Mouse (Mus musculus) midbrain, embryonic 13.5 days (tissue): ENCODE data around the gene Rhbdd2. TPM values are rescaled to one million over a fixed set of nuclear protein-coding genes. Genes with fewer than 3 reads are reported as not detected.

Experiments used
- ATAC-seq: fragments of 200-750 bp; cut with Nextera tagmentation; 2 replicates; pipeline ENCODE4 v1.8.0; 2017; ENCODE audit warnings: mild to moderate bottlenecking, moderate TSS enrichment, moderate library complexity
- H3K27ac ChIP-seq: fragments of 300-500 bp; sonication (generic); 2 replicates; pipeline ENCODE4 v1.5.1; 2015; ENCODE audit warnings: inconsistent platforms, mild to moderate bottlenecking, moderate library complexity
- H3K27me3 ChIP-seq: fragments of 300-500 bp; sonication (generic); 2 replicates; pipeline ENCODE4 v1.6.1; 2015; ENCODE audit warnings: mild to moderate bottlenecking, inconsistent platforms
- H3K36me3 ChIP-seq: fragments of 300-500 bp; sonication (generic); 2 replicates; pipeline ENCODE4 v1.6.1; 2015; ENCODE audit warnings: mild to moderate bottlenecking, inconsistent platforms
- H3K4me1 ChIP-seq: fragments of 300-500 bp; sonication (generic); replicated peaks from 2 replicates; pipeline ENCODE4 v1.6.1; 2015; ENCODE audit warnings: inconsistent platforms
- H3K4me2 ChIP-seq: fragments of 300-500 bp; sonication (generic); replicated peaks from 2 replicates; pipeline ENCODE4 v1.6.1; 2015; ENCODE audit warnings: moderate library complexity, mild to moderate bottlenecking, inconsistent platforms
- H3K4me3 ChIP-seq: fragments of 300-500 bp; sonication (generic); replicated peaks from 2 replicates; pipeline ENCODE4 v1.5.1; 2015; ENCODE audit warnings: mild to moderate bottlenecking, inconsistent platforms
- H3K9ac ChIP-seq: fragments of 300-500 bp; sonication (generic); replicated peaks from 2 replicates; pipeline ENCODE4 v1.6.1; 2015; ENCODE audit warnings: mild to moderate bottlenecking, inconsistent platforms
- H3K9me3 ChIP-seq: fragments of 300-500 bp; sonication (generic); 2 replicates; pipeline ENCODE4 v1.6.1; 2016; ENCODE audit warnings: mild to moderate bottlenecking, inconsistent platforms
- WGBS: fragments of 180-500 bp; shearing (Covaris S2); methylation state at CpG from one replicate; pipeline ENCODE4 v1.1.7; 2015; 5-methylcytosine and 5-hydroxymethylcytosine counted together
- polyA plus RNA-seq: library from polyadenylated mRNA; unstranded; fragments of >200 nt; fragmentation: Nextera tagmentation; extraction: Ambion mirVana; gene quantifications from 2 replicates; pipeline ENCODE4 v1.2.1, GENCODE M21; 2015

Gene Rhbdd2
- polyA plus RNA-seq, 1 experiment from 2014 or later: 88.3 TPM

DNA sequence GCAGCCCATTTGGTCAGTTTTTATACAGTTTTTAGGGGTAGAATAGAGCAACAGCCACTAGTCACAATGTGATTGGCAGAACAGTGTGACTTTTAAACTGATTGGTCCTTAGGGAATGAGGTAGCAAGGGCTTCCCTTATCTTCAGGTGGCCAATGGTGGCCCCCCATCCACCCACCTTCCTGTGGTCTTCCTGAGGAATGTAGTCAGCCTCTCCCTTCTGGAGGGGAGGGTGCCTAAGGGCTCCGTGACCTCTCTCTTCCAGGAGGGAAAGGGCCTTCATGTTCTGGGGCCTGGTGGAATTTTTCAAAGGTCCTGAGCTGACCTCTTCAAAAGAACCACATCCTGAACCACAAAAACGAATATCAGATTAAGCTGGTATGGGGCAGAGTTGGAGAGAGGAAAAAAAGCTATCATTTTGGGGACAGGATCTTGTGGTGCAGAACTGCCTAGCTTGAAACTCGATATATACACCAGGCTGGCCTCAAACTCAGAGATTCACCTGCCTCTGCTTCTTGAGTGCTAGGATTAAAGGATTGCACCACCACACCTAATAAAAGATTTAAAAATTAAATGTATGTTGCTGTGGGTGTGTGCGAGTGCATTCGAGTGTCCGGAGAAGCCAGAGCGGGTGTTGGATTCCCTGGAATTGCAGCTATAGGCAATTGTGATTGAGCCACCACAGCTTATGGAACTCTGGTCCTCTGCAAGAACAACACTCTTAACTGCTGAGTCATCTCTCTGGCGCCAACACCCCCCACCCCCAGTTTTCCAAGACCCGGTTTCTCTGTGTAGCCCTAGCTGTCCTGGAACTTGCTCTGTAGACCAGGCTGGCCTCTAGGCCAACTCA is 16.3 kb downstream of the Rhbdd2 start:
- no peaks in the 10 kb centered on the region for H3K27me3 ChIP-seq
- H3K4me1 ChIP-seq: no peaks in the 10 kb centered on the region
- H3K4me3 ChIP-seq: no peak overlapping the region
- no peak overlapping the region for H3K4me2 ChIP-seq
- WGBS: 85% methylated on average over 9 of the region's 9 CpGs
- H3K9me3 ChIP-seq: no peaks in the 10 kb centered on the region
- no peak for ATAC-seq
- H3K36me3 ChIP-seq: peaks cover 3% of the 10 kb centered on the region; the same call in 1 of the 2 replicates
- no peak overlapping the region for H3K27ac ChIP-seq
- H3K9ac ChIP-seq: no peak overlapping the region

DNA sequence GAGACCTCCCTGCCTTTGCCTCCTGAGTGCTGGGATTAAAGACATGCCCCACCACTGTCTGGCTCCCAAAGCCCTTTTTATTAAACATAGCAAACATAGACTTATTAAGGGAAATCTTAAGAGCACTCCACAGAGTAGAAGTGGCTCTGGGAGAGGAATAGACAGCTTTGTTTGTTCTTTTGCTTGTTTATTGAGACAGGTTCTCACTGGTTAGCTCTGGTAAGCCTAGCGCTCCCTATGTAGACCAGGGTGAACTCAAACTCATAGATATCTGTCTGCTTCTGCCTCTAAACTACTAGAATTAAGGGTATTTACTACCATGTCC is 16.9 kb downstream of the Rhbdd2 start:
- Histone ChIP-seq H3K4me2 (no peak overlapping the region), H3K9ac (no peak overlapping the region), H3K27ac (no peak overlapping the region), H3K4me3 (no peak overlapping the region), H3K9me3 (no peaks in the 10 kb centered on the region), H3K36me3 (no peaks in the 10 kb centered on the region), H3K4me1 (no peaks in the 10 kb centered on the region), H3K27me3 (no peaks in the 10 kb centered on the region)
- WGBS: 89% methylated on average over 1 of the region's 1 CpGs
- no peak for ATAC-seq

DNA sequence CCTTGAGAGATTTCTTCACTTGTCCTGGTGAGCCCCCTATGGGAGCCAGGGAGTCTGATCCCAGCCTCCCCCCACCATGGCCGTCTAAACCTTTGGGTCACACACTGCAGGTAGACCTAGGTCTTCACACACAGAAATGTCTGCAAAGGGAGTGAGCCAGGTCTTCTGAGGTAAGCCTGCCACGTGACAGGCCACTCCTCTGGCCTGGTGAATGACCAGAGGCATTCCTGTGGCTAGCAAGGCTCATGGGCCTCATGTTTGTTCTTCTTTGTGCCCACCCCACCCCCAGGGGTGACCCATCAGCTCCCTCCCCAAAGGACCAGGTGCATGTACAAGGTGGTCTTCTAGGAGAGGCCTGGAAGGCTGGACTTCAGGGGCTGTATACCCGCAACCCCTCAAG is 19.1 kb downstream of the Rhbdd2 start:
- no peak for ATAC-seq
- H3K9ac ChIP-seq: no peak overlapping the region
- no peaks in the 10 kb centered on the region for H3K4me1 ChIP-seq
- H3K27ac ChIP-seq: no peak overlapping the region
- no peak overlapping the region for H3K4me2 ChIP-seq
- H3K4me3 ChIP-seq: no peak overlapping the region
- 84% methylated on average over 3 of the region's 3 CpGs for WGBS
- H3K36me3 ChIP-seq: no peaks in the 10 kb centered on the region
- H3K9me3 ChIP-seq: 0 out of 2 replicates have a peak, but pooled peaks cover 2% of the 10 kb centered on the region
- H3K27me3 ChIP-seq: no peaks in the 10 kb centered on the region

DNA sequence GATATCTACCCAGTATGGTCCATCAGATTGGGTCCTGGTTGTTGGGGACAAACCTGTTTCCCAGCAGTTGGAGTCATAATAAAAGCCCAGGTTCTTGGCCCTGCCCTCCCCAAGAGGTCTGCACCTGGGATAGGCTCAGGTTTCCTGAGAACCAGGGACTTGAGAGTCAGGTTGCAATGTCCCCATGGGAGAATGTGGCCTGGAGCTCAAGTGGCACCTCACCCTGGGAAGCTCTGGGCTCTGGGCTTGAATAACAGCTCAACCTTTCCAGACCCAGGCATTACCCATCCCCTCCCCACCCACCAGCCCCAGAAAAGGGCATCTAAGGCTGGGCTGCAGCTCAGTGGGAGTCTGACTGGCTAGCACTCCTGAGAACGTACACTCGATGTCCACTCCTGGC is 20.8 kb downstream of the Rhbdd2 start:
- Histone ChIP-seq H3K9ac (no peak overlapping the region), H3K4me2 (no peak overlapping the region), H3K9me3 (0 out of 2 replicates have a peak, but pooled peaks cover 2% of the 10 kb centered on the region), H3K27me3 (no peaks in the 10 kb centered on the region), H3K4me1 (no peaks in the 10 kb centered on the region), H3K36me3 (no peaks in the 10 kb centered on the region), H3K4me3 (no peak overlapping the region), H3K27ac (no peak overlapping the region)
- ATAC-seq: no peak
- 80% methylated on average over 2 of the region's 2 CpGs for WGBS

DNA sequence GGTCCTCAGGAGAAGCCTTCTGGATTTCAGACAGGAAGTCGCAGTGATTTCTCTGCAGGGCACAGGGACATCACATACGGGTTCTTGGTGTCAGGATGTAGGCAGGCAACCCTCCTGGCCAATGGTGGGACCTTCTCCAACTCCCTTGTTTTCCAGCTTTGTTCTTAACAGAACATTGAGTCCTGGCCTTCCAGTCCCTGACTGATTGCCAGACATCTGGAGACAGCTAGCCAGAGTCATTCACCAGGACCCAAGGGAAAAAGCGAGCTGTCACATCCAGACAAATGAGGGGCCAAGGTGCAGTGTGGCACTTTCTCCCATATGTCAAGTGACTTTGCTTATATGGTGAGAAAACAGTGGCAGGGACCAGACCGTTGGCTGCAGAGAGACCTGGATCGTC is 23.6 kb downstream of the Rhbdd2 start:
- H3K27ac ChIP-seq: no peak overlapping the region
- no peaks in the 10 kb centered on the region for H3K4me1 ChIP-seq
- no peaks in the 10 kb centered on the region for H3K36me3 ChIP-seq
- 0 out of 2 replicates have a peak, but pooled peaks cover 2% of the 10 kb centered on the region for H3K9me3 ChIP-seq
- H3K27me3 ChIP-seq: no peaks in the 10 kb centered on the region
- no peak overlapping the region for H3K4me2 ChIP-seq
- H3K9ac ChIP-seq: no peak overlapping the region
- no peak for ATAC-seq
- WGBS: 86% methylated on average over 5 of the region's 5 CpGs
- H3K4me3 ChIP-seq: no peak overlapping the region

DNA sequence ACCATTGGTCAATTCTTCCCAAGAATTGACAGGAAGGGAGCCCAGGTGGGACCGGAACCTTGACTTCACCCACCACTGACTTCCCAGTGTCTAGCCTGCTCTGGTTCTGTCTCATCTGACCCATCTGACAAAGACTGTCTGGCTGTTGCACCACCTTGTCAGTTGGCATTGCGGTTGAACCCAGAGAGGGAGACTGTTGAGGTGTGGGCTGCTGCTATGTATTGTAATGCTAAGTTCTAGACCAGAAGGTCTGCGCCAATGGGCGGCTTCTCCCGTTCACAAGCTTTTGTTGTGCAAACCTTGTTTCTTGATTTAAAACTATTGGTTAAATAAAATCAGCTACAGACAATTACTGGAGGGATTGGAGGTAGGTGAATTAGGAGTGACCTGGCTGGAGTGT is 24.7 kb downstream of the Rhbdd2 start:
- H3K4me3 ChIP-seq: no peak overlapping the region
- H3K27ac ChIP-seq: no peak overlapping the region
- 0 out of 2 replicates have a peak, but pooled peaks cover 2% of the 10 kb centered on the region for H3K9me3 ChIP-seq
- H3K36me3 ChIP-seq: no peaks in the 10 kb centered on the region
- WGBS: 80% methylated on average over 5 of the region's 5 CpGs
- H3K9ac ChIP-seq: no peak overlapping the region
- ATAC-seq: no peak
- H3K27me3 ChIP-seq: no peaks in the 10 kb centered on the region
- H3K4me2 ChIP-seq: no peak overlapping the region
- no peaks in the 10 kb centered on the region for H3K4me1 ChIP-seq

DNA sequence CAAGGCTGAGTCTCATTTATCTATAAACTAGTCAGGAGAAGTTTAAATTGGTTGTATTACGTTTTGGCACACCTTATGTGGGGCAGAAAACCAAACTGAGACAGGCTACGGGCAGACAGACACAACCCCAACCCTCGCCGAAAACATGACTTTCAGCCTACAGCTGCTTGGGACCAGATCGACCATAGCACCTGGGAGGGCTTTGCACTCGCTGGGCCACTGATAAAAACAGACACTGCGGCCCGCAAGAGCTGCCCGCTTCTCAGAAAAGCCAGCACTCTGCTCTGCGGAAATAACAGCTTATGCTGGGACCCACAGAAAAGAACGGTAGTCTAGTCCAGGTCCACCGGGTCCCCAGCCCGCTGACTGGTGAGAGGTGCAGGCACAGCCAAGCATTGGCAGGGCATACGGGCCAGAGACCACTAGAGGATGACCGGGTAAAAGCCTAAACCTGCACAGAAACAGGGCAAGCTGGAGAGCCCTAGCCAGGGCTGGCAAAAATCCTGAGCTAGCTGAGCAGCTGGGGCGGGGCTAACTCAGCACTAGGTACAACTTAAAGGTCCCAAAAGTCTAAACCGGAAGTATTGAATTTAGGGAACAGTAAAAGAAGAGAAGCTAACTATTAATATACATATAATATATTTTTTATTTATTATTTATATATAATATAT is 25.4 kb downstream of the Rhbdd2 start:
- Histone ChIP-seq H3K27ac (no peak overlapping the region), H3K4me1 (no peaks in the 10 kb centered on the region), H3K9me3 (0 out of 2 replicates have a peak, but pooled peaks cover 2% of the 10 kb centered on the region), H3K36me3 (no peaks in the 10 kb centered on the region), H3K9ac (no peak overlapping the region), H3K4me3 (no peak overlapping the region), H3K27me3 (no peaks in the 10 kb centered on the region), H3K4me2 (no peak overlapping the region)
- no peak for ATAC-seq
- WGBS: 60% methylated on average over 17 of the region's 17 CpGs

DNA sequence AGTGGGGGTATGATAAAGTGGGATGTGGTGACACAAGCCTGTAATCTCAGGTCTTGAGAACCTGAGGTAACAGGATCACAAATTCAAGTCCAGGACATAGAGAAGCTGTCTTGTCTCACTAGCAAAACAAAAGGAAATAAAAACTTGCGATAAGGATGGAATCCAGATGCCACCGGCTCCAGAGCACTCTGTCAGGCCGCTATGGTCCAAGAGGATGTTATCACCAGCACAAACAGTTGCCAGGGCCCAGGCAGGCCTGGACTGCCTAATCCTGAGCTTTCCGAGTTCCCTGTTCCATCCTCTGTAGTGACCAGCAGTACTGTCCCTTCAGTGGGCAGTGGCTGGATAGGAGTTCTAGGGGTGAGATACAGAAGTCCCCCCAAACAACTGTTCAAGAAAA is 27.5 kb downstream of the Rhbdd2 start:
- no peak for ATAC-seq
- H3K9me3 ChIP-seq: no peaks in the 10 kb centered on the region
- no peak overlapping the region for H3K27ac ChIP-seq
- no peaks in the 10 kb centered on the region for H3K27me3 ChIP-seq
- no peak overlapping the region for H3K4me2 ChIP-seq
- H3K9ac ChIP-seq: no peak overlapping the region
- H3K4me3 ChIP-seq: no peak overlapping the region
- no peaks in the 10 kb centered on the region for H3K4me1 ChIP-seq
- 88% methylated on average over 4 of the region's 4 CpGs for WGBS
- no peaks in the 10 kb centered on the region for H3K36me3 ChIP-seq

DNA sequence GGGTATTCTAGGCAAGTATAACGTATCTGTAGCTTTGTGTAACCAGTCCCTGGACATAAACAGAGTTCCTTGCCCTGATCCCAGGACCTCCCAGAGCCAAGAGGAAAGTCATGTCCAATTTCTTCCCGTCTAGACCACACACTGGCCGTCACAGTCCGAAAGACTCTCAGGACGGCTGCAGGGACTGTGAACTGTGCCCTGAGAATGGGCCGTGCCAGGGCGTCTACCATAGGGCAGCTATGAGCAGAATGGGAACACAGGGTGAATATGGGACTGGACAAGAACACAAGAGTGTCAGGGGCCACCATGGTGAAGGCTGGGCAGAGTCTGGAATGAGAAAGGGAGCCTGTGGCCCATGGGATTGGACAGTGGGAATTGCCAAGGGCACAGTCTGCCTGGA is 28.1 kb downstream of the Rhbdd2 start:
- WGBS: 91% methylated on average over 7 of the region's 7 CpGs
- no peak for ATAC-seq
- Histone ChIP-seq H3K27me3 (no peaks in the 10 kb centered on the region), H3K9me3 (no peaks in the 10 kb centered on the region), H3K27ac (no peak overlapping the region), H3K4me1 (no peaks in the 10 kb centered on the region), H3K4me2 (no peak overlapping the region), H3K4me3 (no peak overlapping the region), H3K36me3 (no peaks in the 10 kb centered on the region), H3K9ac (no peak overlapping the region)

DNA sequence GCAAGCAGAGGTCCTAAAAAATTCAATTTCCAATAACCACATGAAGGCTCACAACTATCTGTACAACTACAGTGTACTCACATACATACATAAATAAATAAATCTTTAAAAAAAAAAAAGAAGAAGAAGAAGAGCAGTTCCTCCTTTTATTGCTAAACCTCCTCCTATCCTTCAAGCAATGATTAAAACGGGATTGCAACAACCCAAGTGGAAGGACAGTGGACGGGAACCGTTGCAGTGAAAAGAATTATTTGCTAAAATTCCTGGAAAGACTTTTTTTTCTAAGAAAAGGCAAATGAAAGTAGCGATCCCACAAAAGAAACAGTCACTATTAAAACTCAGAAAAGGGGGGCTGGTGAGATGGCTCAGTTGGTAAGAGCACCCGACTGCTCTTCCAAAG is 34.5 kb downstream of the Rhbdd2 start:
- H3K9me3 ChIP-seq: peaks cover 4% of the 10 kb centered on the region; the same call in 1 of the 2 replicates
- no peaks in the 10 kb centered on the region for H3K27me3 ChIP-seq
- ATAC-seq: no peak
- H3K4me3 ChIP-seq: no peak overlapping the region
- H3K4me1 ChIP-seq: no peaks in the 10 kb centered on the region
- 93% methylated on average over 5 of the region's 5 CpGs for WGBS
- no peak overlapping the region for H3K27ac ChIP-seq
- H3K4me2 ChIP-seq: no peak overlapping the region
- no peaks in the 10 kb centered on the region for H3K36me3 ChIP-seq
- H3K9ac ChIP-seq: no peak overlapping the region

DNA sequence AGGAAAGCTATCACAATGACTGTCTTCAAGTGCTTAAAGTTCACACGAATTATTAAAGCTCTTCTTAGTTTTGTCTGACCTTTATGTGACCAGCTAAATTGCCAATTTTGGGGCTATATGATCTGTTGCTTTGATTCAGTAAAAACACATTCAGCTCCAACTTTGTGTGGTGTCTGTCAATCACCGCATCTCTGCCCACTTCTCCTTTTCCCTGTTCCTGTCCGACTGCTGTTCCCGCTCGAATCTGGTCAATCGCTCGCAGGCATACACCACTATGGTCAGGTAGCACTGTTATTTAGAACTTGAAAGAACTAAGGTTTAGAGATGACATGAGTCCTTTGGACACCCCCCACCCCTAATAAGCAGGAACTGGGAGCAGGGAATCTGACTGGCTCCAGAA is 35.7 kb downstream of the Rhbdd2 start:
- H3K9me3 ChIP-seq: peaks cover 4% of the 10 kb centered on the region; the same call in 1 of the 2 replicates
- no peak overlapping the region for H3K27ac ChIP-seq
- WGBS: 88% methylated on average over 7 of the region's 7 CpGs
- ATAC-seq: no peak
- H3K36me3 ChIP-seq: no peaks in the 10 kb centered on the region
- peaks cover 4% of the 10 kb centered on the region; the same call in 1 of the 2 replicates for H3K4me1 ChIP-seq
- H3K9ac ChIP-seq: no peak overlapping the region
- H3K27me3 ChIP-seq: no peaks in the 10 kb centered on the region
- no peak overlapping the region for H3K4me3 ChIP-seq
- no peak overlapping the region for H3K4me2 ChIP-seq

DNA sequence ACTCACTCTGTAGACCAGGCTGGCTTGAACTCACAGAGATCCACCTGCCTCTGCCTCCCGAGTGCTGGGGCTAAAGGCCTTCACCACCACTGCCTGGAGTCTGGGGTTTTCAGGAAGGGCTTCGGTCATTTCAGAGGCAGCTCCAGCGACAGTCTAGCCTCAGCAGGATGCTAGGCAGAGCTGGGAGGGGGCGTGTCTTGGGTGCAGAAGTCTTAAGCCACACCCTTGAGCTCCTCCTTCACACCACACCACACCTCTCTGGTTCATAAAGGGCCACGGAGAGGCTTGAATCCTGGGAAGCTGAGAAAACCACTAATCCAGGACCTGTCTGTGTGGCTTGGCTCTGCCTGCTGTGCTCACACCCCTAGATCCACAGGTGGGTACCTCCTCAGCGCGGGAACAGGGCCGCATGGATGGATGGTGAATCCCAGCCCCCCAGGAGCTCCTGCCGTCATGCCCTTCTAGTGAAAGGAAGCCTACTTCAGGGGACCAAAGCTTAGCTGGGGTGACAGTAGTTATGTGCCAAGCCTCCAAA is 37.4 kb downstream of the Rhbdd2 start, which contains the start of gene Por:
TSS of gene Por (plus strand) at position 293 of the 535 bp plus-strand sequence.
- no peak for ATAC-seq
- WGBS: 20% methylated on average over 9 of the region's 9 CpGs
- no peak within 1 kb of the TSS for H3K27ac ChIP-seq
- no peak within 1 kb of the TSS for H3K9ac ChIP-seq
- peaks cover 4% of the 10 kb centered on the region; the same call in 1 of the 2 replicates for H3K9me3 ChIP-seq
- H3K36me3 ChIP-seq: no peaks in the 10 kb centered on the region
- H3K27me3 ChIP-seq: no peaks in the 10 kb centered on the region
- H3K4me2 ChIP-seq: no peak within 1 kb of the TSS
- H3K4me1 ChIP-seq: peaks cover 21% of the 10 kb centered on the region
- H3K4me3 ChIP-seq: no peak within 1 kb of the TSS
